Mouse (Mus musculus): ENCODE data around the gene C5ar2. TPM values are rescaled to one million over a fixed set of nuclear protein-coding genes. Genes with fewer than 3 reads are reported as not detected.

Gene C5ar2
- polyA plus RNA-seq, 1 experiment from 2014 or later: 0.27 TPM

DNA sequence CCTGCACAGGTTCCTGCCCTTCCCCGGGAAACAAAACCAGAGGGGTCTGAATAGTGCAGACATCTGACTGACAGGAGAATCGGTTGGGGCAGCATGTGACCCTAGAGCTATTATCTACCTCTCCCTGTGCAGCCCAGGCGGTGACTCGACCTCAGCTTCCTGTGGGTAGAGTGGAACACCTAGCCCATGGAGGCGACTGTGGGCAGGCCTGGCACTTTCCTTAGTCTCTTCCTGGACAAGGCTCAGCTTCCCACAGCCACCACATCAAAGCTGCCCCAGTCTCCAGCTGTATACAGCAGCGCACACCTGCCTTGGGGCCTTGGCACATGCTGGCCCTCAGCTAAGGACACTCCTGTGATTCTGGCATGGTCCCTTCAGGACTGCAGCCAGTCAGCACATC lies 42.8 kb downstream of the C5ar2 start:
- Histone ChIP-seq H3K27me3 (ENCODE audit: control insufficient read depth, insufficient read depth, low read length) (no peaks in the 10 kb centered on the region), H3K36me3 (ENCODE audit: control insufficient read depth, insufficient read depth, low read length) (peaks cover 36% of the 10 kb centered on the region), H3K9ac (replicated peaks; ENCODE audit: low read depth, low read length) (no peak overlapping the region), H3K4me3 (ENCODE audit: low read depth, low read length) (no peak overlapping the region), H3K9me3 (ENCODE audit: control insufficient read depth, low read depth, low read length) (no peaks in the 10 kb centered on the region), H3K27ac (ENCODE audit: low read length) (no peak overlapping the region), H3K4me1 (ENCODE audit: control insufficient read depth, insufficient read depth, low read length) (no peaks in the 10 kb centered on the region), H3K4me2 (replicated peaks; ENCODE audit: low read depth, low read length) (no peak overlapping the region)
- no peak for ATAC-seq (ENCODE audit: insufficient number of reproducible peaks, insufficient read depth, low FRiP score, low read depth)
- 84% methylated on average over 6 of the region's 6 CpGs for WGBS

DNA sequence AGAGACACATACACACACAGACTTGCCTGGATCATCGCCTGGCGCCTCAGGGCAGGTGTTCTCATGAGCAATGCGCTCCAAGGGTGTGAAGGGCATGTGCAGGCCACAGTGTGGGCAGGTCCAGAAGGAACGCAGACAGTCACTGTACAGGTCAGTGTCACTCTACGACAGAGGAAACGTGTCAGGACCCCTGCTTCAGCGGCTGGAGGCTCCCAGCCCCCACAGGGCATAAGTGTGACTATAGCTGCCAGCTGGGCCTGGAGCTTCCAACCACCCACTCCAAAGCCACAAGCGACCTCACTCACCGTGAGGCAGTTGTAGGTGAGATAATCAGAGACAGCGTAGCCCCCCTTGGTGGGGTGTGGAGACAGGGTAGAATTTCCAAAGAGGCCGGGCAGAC lies 45.4 kb downstream of the C5ar2 start:
- H3K4me2 ChIP-seq (replicated peaks; ENCODE audit: low read depth, low read length): no peak overlapping the region
- no peak for ATAC-seq (ENCODE audit: insufficient number of reproducible peaks, insufficient read depth, low FRiP score, low read depth)
- 84% methylated on average over 11 of the region's 11 CpGs for WGBS

DNA sequence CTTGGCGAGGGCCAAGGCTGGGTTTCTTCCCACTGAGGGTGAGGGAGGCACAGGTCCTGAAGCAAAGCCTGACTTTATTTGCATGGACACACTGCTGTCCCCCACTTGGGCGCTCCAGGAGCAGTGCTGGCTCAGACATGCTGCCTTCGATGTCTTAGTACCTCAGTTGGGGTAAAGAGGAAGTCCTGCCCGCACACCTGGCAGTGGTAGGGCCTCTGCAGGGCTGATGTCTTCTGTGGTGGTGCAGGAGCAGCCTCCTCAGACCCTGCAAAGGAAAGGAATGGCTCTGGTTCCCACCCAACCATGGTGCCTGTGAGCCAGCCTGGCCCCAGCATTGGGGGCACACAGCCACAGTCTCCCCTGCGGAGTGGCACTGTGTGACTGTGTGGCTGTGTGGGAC lies 46.8 kb downstream of the C5ar2 start:
- no peak overlapping the region for H3K27ac ChIP-seq (ENCODE audit: low read length)
- no peak overlapping the region for H3K4me3 ChIP-seq (ENCODE audit: low read depth, low read length)
- H3K27me3 ChIP-seq (ENCODE audit: control insufficient read depth, insufficient read depth, low read length): no peaks in the 10 kb centered on the region
- no peaks in the 10 kb centered on the region for H3K4me1 ChIP-seq (ENCODE audit: control insufficient read depth, insufficient read depth, low read length)
- peaks cover 29% of the 10 kb centered on the region; the same call in 1 of the 2 replicates for H3K36me3 ChIP-seq (ENCODE audit: control insufficient read depth, insufficient read depth, low read length)
- no peak for ATAC-seq (ENCODE audit: insufficient number of reproducible peaks, insufficient read depth, low FRiP score, low read depth)
- no peak overlapping the region for H3K9ac ChIP-seq (replicated peaks; ENCODE audit: low read depth, low read length)
- H3K4me2 ChIP-seq (replicated peaks; ENCODE audit: low read depth, low read length): no peak overlapping the region
- WGBS: 64% methylated on average over 5 of the region's 5 CpGs
- no peaks in the 10 kb centered on the region for H3K9me3 ChIP-seq (ENCODE audit: control insufficient read depth, low read depth, low read length)

More for the DNA sequence above, 45.4 kb downstream of the C5ar2 start:
- Histone ChIP-seq H3K4me1 (ENCODE audit: control insufficient read depth, insufficient read depth, low read length) (no peaks in the 10 kb centered on the region), H3K36me3 (ENCODE audit: control insufficient read depth, insufficient read depth, low read length) (peaks cover 31% of the 10 kb centered on the region; the same call in 1 of the 2 replicates), H3K9me3 (ENCODE audit: control insufficient read depth, low read depth, low read length) (no peaks in the 10 kb centered on the region), H3K9ac (replicated peaks; ENCODE audit: low read depth, low read length) (no peak overlapping the region), H3K4me3 (ENCODE audit: low read depth, low read length) (no peak overlapping the region), H3K27me3 (ENCODE audit: control insufficient read depth, insufficient read depth, low read length) (no peaks in the 10 kb centered on the region), H3K27ac (ENCODE audit: low read length) (no peak overlapping the region)

DNA sequence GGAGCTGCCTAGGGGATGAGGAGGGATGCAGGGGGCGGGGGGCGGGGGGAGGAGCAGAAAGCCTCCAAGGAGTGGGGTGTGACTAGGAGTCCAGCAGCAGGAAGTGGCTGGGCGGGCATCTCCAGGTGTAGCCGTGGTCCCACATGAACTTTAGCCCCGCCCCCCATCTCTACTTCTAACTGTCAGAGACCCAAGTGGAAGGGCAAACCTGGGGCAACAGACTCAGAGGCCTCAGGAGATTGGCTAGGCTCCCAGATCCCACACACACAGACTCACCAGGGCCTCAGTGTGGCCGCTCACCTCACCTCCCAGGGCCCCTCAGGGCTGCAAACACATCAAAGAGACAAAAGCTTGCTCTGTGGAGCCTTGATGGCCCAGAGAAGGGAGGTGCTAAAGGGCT lies 47.3 kb downstream of the C5ar2 start:
- no peak for ATAC-seq (ENCODE audit: insufficient number of reproducible peaks, insufficient read depth, low FRiP score, low read depth)
- 39% methylated on average over 6 of the region's 6 CpGs for WGBS
- no peak overlapping the region for H3K4me2 ChIP-seq (replicated peaks; ENCODE audit: low read depth, low read length)

DNA sequence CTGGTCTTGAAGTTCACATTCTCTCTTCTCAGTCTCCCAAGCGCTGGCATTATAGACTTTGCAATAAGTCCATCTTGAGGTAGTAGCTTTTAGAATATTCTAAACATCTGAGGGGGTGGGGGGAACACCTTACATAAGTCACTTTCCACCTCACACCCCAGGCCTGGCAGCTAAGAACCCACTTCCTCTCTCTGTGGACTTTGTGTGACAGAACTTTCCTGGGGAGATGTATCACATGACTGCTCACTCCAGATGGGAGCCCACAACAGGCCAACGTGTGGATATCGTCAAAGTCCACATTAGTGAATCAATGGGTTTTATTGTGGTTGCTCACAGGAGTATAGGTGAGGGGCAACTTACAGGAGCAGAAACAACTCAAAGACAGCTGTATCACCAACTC lies 50.3 kb downstream of the C5ar2 start:
- H3K4me3 ChIP-seq (ENCODE audit: low read depth, low read length): no peak overlapping the region
- H3K9ac ChIP-seq (replicated peaks; ENCODE audit: low read depth, low read length): no peak overlapping the region
- no peaks in the 10 kb centered on the region for H3K4me1 ChIP-seq (ENCODE audit: control insufficient read depth, insufficient read depth, low read length)
- no peaks in the 10 kb centered on the region for H3K9me3 ChIP-seq (ENCODE audit: control insufficient read depth, low read depth, low read length)
- H3K4me2 ChIP-seq (replicated peaks; ENCODE audit: low read depth, low read length): no peak overlapping the region
- H3K27ac ChIP-seq (ENCODE audit: low read length): no peak overlapping the region
- 39% methylated on average over 3 of the region's 3 CpGs for WGBS
- ATAC-seq (ENCODE audit: insufficient number of reproducible peaks, insufficient read depth, low FRiP score, low read depth): no peak
- peaks cover 21% of the 10 kb centered on the region; the same call in 1 of the 2 replicates for H3K36me3 ChIP-seq (ENCODE audit: control insufficient read depth, insufficient read depth, low read length)
- no peaks in the 10 kb centered on the region for H3K27me3 ChIP-seq (ENCODE audit: control insufficient read depth, insufficient read depth, low read length)

More for the DNA sequence above, 47.3 kb downstream of the C5ar2 start:
- Histone ChIP-seq H3K36me3 (ENCODE audit: control insufficient read depth, insufficient read depth, low read length) (peaks cover 27% of the 10 kb centered on the region; the same call in 1 of the 2 replicates), H3K4me1 (ENCODE audit: control insufficient read depth, insufficient read depth, low read length) (no peaks in the 10 kb centered on the region), H3K9me3 (ENCODE audit: control insufficient read depth, low read depth, low read length) (no peaks in the 10 kb centered on the region), H3K4me3 (ENCODE audit: low read depth, low read length) (no peak overlapping the region), H3K27me3 (ENCODE audit: control insufficient read depth, insufficient read depth, low read length) (no peaks in the 10 kb centered on the region), H3K27ac (ENCODE audit: low read length) (no peak overlapping the region), H3K9ac (replicated peaks; ENCODE audit: low read depth, low read length) (no peak overlapping the region)

DNA sequence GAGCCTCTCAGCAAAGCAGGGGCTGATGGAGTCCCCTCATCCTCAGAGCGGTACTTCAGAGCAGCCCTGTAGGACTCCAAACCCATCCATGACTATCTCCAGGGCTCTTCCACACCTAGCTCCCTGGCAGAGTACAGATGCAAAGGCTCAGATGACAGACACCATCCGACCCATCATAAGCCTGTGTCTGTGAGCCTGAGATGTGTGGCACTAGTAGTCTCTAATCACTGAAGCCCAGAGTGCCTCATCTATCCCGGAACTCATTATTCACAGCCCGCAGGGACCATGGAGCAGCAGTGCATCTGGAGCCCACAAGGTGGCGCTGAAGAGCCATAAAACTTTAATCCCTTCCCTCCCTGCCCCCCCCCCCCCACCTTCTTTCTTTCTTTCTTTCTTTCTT lies 51.6 kb downstream of the C5ar2 start:
- ATAC-seq (ENCODE audit: insufficient number of reproducible peaks, insufficient read depth, low FRiP score, low read depth): 0 out of 2 replicates have a peak, but pooled peaks have one; percentile 29
- Histone ChIP-seq H3K9me3 (ENCODE audit: control insufficient read depth, low read depth, low read length) (no peaks in the 10 kb centered on the region), H3K27me3 (ENCODE audit: control insufficient read depth, insufficient read depth, low read length) (no peaks in the 10 kb centered on the region), H3K9ac (replicated peaks; ENCODE audit: low read depth, low read length) (no peak overlapping the region), H3K4me1 (ENCODE audit: control insufficient read depth, insufficient read depth, low read length) (no peaks in the 10 kb centered on the region), H3K4me2 (replicated peaks; ENCODE audit: low read depth, low read length) (no peak overlapping the region), H3K36me3 (ENCODE audit: control insufficient read depth, insufficient read depth, low read length) (peaks cover 9% of the 10 kb centered on the region; the same call in 1 of the 2 replicates), H3K4me3 (ENCODE audit: low read depth, low read length) (no peak overlapping the region), H3K27ac (ENCODE audit: low read length) (no peak overlapping the region)
- 18% methylated on average over 5 of the region's 5 CpGs for WGBS

DNA sequence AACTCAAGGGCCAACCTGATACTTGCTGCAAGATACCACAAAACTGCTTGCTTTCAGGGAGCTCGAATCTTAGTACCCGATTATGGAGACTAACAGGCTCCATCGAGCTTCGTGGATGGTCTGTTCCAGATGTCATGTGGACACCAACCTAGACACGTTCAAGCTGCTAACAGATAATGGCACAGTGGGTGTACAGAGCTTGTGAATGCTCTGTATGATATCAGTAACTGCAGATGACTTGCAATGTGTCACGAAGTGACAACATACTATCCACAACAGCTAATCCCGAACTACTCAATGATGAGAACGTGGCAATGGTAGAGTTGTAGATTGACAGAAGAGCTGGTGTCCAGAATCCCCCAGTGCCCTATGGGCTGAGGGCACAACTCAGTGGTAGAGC lies 56.5 kb downstream of the C5ar2 start:
- H3K9me3 ChIP-seq (ENCODE audit: control insufficient read depth, low read depth, low read length): no peaks in the 10 kb centered on the region
- 85% methylated on average over 8 of the region's 8 CpGs for WGBS
- ATAC-seq (ENCODE audit: insufficient number of reproducible peaks, insufficient read depth, low FRiP score, low read depth): no peak
- H3K4me3 ChIP-seq (ENCODE audit: low read depth, low read length): no peak overlapping the region
- H3K4me1 ChIP-seq (ENCODE audit: control insufficient read depth, insufficient read depth, low read length): no peaks in the 10 kb centered on the region
- no peak overlapping the region for H3K27ac ChIP-seq (ENCODE audit: low read length)
- no peaks in the 10 kb centered on the region; the same call in 1 of the 2 replicates for H3K36me3 ChIP-seq (ENCODE audit: control insufficient read depth, insufficient read depth, low read length)
- H3K4me2 ChIP-seq (replicated peaks; ENCODE audit: low read depth, low read length): no peak overlapping the region
- H3K9ac ChIP-seq (replicated peaks; ENCODE audit: low read depth, low read length): no peak overlapping the region
- H3K27me3 ChIP-seq (ENCODE audit: control insufficient read depth, insufficient read depth, low read length): no peaks in the 10 kb centered on the region

Other genes starting within 250 kb of the C5ar2 start
- gene Bicra, start 196.2 kb downstream of the C5ar2 start, polyA plus RNA-seq (2014; fragmentation: Nextera tagmentation; extraction: Ambion mirVana): 7.7 and 8.3 TPM in 2 replicates
- 0.12 TPM in 1 of 2 replicates, not detected in the other for gene Zfp541, start 182.3 kb downstream of the C5ar2 start, polyA plus RNA-seq (2014; fragmentation: Nextera tagmentation; extraction: Ambion mirVana)
- gene Napa, start 145.7 kb downstream of the C5ar2 start, polyA plus RNA-seq (2014; fragmentation: Nextera tagmentation; extraction: Ambion mirVana): 188 and 213 TPM in 2 replicates
- gene Kptn, start 124.3 kb downstream of the C5ar2 start, polyA plus RNA-seq (2014; fragmentation: Nextera tagmentation; extraction: Ambion mirVana): 30.3 and 31.2 TPM in 2 replicates
- 0.35 and 0.38 TPM in 2 replicates for gene Slc8a2, start 114.3 kb downstream of the C5ar2 start, polyA plus RNA-seq (2014; fragmentation: Nextera tagmentation; extraction: Ambion mirVana)
- 32.2 and 44.4 TPM in 2 replicates for gene Meis3, start 69.1 kb downstream of the C5ar2 start, polyA plus RNA-seq (2014; fragmentation: Nextera tagmentation; extraction: Ambion mirVana)
- gene Dhx34, start 22.1 kb downstream of the C5ar2 start, polyA plus RNA-seq (2014; fragmentation: Nextera tagmentation; extraction: Ambion mirVana): 8.4 and 9.9 TPM in 2 replicates
- 2.4 and 3.2 TPM in 2 replicates for gene C5ar1, start 15.4 kb upstream of the C5ar2 start, polyA plus RNA-seq (2014; fragmentation: Nextera tagmentation; extraction: Ambion mirVana)
- 19.0 and 19.5 TPM in 2 replicates for gene Inafm1, start 29.5 kb upstream of the C5ar2 start, polyA plus RNA-seq (2014; fragmentation: Nextera tagmentation; extraction: Ambion mirVana)
- gene Ccdc9, start 42.6 kb upstream of the C5ar2 start, polyA plus RNA-seq (2014; fragmentation: Nextera tagmentation; extraction: Ambion mirVana): 20.5 and 23.4 TPM in 2 replicates
- gene Bbc3, start 64.2 kb upstream of the C5ar2 start, polyA plus RNA-seq (2014; fragmentation: Nextera tagmentation; extraction: Ambion mirVana): 5.2 and 5.3 TPM in 2 replicates
- gene Sae1, start 143.7 kb upstream of the C5ar2 start, polyA plus RNA-seq (2014; fragmentation: Nextera tagmentation; extraction: Ambion mirVana): 266 and 292 TPM in 2 replicates
- gene Zc3h4, start 156.8 kb upstream of the C5ar2 start, polyA plus RNA-seq (2014; fragmentation: Nextera tagmentation; extraction: Ambion mirVana): 16.3 and 20.6 TPM in 2 replicates
- gene Tmem160, start 208.6 kb upstream of the C5ar2 start, polyA plus RNA-seq (2014; fragmentation: Nextera tagmentation; extraction: Ambion mirVana): 53.9 and 55.7 TPM in 2 replicates
- gene Npas1, start 233.6 kb upstream of the C5ar2 start, polyA plus RNA-seq (2014; fragmentation: Nextera tagmentation; extraction: Ambion mirVana): 0.17 TPM in 1 of 2 replicates, not detected in the other